Mouse (Mus musculus): ENCODE data around the gene Ybx1.
A peak's percentile ranks its signal among the peaks of the same experiment; 100 is the strongest.

GRCm38 (mm10) chr4:119241664-119242063 is 52.7 kb downstream of the Ybx1 start:
- TF ChIP-seq CTCF (IDR thresholded peaks at IDR 0.05; ENCODE audit: borderline replicate concordance, extremely low read depth, insufficient read depth, insufficient read length) (peak; percentile 46), POLR2A (IDR thresholded peaks at IDR 0.05; ENCODE audit: borderline replicate concordance, extremely low read depth, insufficient read depth, insufficient read length, poor library complexity, severe bottlenecking) (no peak)
